In the genomic region with DNA sequence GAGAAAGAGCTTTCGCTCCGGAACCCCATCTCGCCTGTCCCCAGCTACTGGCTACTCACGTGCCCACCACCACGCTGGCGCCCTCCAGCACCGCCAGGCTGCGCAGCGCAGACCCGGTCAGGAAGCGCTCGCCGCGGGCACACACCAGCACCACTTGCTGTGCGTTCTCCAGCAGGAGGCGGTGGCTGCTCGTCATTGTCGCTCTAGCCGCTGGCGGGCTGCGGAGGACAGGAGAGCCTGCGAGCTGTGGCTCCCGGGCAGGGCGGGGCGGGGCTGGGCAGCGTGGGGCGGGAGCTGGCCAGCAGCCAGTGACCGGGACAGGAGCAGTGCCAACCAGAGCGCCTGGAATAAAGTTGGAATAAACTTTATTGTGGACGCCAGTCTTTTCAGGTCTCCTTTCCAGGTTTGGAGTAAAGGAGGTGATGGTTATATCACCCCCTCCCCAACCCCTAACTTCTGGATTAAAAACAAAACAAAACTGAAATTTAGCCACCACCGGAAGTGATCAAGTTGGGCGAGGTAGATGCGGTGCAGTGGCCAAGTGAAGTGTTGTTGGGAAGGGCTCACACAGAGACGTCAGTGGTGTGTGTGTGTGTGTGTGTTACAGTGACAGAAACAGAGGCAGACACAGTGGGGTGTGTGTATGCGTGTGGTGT, we compare ENCODE assay signal across 8 mouse cellular contexts. TPM values are rescaled to one million over a fixed set of nuclear protein-coding genes. Genes with fewer than 3 reads are reported as not detected.
DNase-seq lines count a peak whose midpoint lies in the region; ATAC-seq lines count a peak whose summit lies in the region.

A gene (minus strand): TSS at position 259 of the 656 bp plus-strand sequence.

- peak within 1 kb of the TSS; percentile 69 for H3K4me2 ChIP-seq in heart, embryonic 14.5 days (ENCODE audit: low read length)
- peak within 1 kb of the TSS; percentile 72 for H3K4me2 ChIP-seq in liver, embryonic 15.5 days
- H3K4me2 ChIP-seq in neural tube, embryonic 11.5 days (ENCODE audit: low read depth), result peak within 1 kb of the TSS; percentile 67
- H3K4me2 ChIP-seq in stomach, embryonic 16.5 days (ENCODE audit: low read depth, low read length), result peak within 1 kb of the TSS; percentile 72

- 0 out of 2 replicates have a peak, but pooled peaks cover 3% of the 10 kb centered on the region for H3K4me1 ChIP-seq in brown adipose tissue, adult 24 weeks (ENCODE audit: control insufficient read depth, insufficient read depth, insufficient read length, low read length)
- peaks cover 3 to 7% of the 10 kb centered on the region in 2 experiments; a peak in 3 of 4 replicates for H3K4me1 ChIP-seq in heart, embryonic 14.5 days (ENCODE audit: control insufficient read depth in 2 of 2, insufficient read depth in 2 of 2, low read length in 2 of 2)
- peaks cover 15% of the 10 kb centered on the region for H3K4me1 ChIP-seq in liver, embryonic 15.5 days (replicated peaks)
- no peaks in the 10 kb centered on the region for H3K4me1 ChIP-seq in neural tube, embryonic 11.5 days (ENCODE audit: control insufficient read depth, insufficient read depth, low read length)
- peaks cover 8% of the 10 kb centered on the region for H3K4me1 ChIP-seq in stomach, embryonic 16.5 days (ENCODE audit: control insufficient read depth, insufficient read depth, low read length)

- peak; percentile 89 for DNase-seq in CD4-positive helper T cell, adult 2 months (ENCODE audit: low read depth, low spot score)
- DNase-seq in fibroblast of lung, adult 2 months (ENCODE audit: low read depth), result peak; percentile 23
- DNase-seq in kidney, postnatal 10 days, result peak; percentile 91
- DNase-seq in neural tube, embryonic 11.5 days (ENCODE audit: low spot score), result peak; percentile 87

- WGBS in heart, embryonic 14.5 days, result 3% methylated on average over 35 of the region's 35 CpGs
- 2% methylated on average over 35 of the region's 35 CpGs for WGBS in liver, embryonic 15.5 days (ENCODE audit: insufficient replicate concordance)
- WGBS in neural tube, embryonic 11.5 days, result 6% methylated on average over 35 of the region's 35 CpGs
- 2% methylated on average over 35 of the region's 35 CpGs for WGBS in stomach, embryonic 16.5 days

- peak within 1 kb of the TSS; percentile 47 for H3K4me3 ChIP-seq in brown adipose tissue, adult 24 weeks (ENCODE audit: insufficient read depth, low read depth, low read length)
- peak within 1 kb of the TSS; percentile 36 to 38 for H3K4me3 ChIP-seq in heart, embryonic 14.5 days (ENCODE audit: control insufficient read depth in 1 of 2, insufficient read depth in 1 of 2, low read depth in 1 of 2, low read length in 2 of 2)
- peak within 1 kb of the TSS; percentile 53 for H3K4me3 ChIP-seq in liver, embryonic 15.5 days (replicated peaks)
- peak within 1 kb of the TSS; percentile 29 for H3K4me3 ChIP-seq in neural tube, embryonic 11.5 days (ENCODE audit: low read depth, low read length)
- H3K4me3 ChIP-seq in stomach, embryonic 16.5 days (replicated peaks; ENCODE audit: low read length), result peak within 1 kb of the TSS; percentile 48

- no peaks in the 10 kb centered on the region for H3K36me3 ChIP-seq in heart, embryonic 14.5 days (ENCODE audit: control insufficient read depth, insufficient read depth, low read length)
- H3K36me3 ChIP-seq in liver, embryonic 15.5 days (replicated peaks), result no peaks in the 10 kb centered on the region
- no peaks in the 10 kb centered on the region for H3K36me3 ChIP-seq in neural tube, embryonic 11.5 days (ENCODE audit: control insufficient read depth, insufficient read depth, low read length)
- no peaks in the 10 kb centered on the region for H3K36me3 ChIP-seq in stomach, embryonic 16.5 days (ENCODE audit: control insufficient read depth, insufficient read depth, low read length)

- H3K9me3 ChIP-seq in heart, embryonic 14.5 days (ENCODE audit: control insufficient read depth, low read length), result no peaks in the 10 kb centered on the region
- no peaks in the 10 kb centered on the region for H3K9me3 ChIP-seq in liver, embryonic 15.5 days (replicated peaks)
- no peaks in the 10 kb centered on the region for H3K9me3 ChIP-seq in neural tube, embryonic 11.5 days (ENCODE audit: control insufficient read depth, low read length)
- H3K9me3 ChIP-seq in stomach, embryonic 16.5 days (replicated peaks; ENCODE audit: control insufficient read depth, low read length), result no peaks in the 10 kb centered on the region

- peaks cover 24% of the 10 kb centered on the region; the same call in 1 of the 2 replicates for H3K27me3 ChIP-seq in heart, embryonic 14.5 days (ENCODE audit: control insufficient read depth, insufficient read depth, low read length)
- peaks cover 30% of the 10 kb centered on the region for H3K27me3 ChIP-seq in liver, embryonic 15.5 days
- H3K27me3 ChIP-seq in neural tube, embryonic 11.5 days (ENCODE audit: control insufficient read depth, insufficient read depth, low read length), result 0 out of 2 replicates have a peak, but pooled peaks cover 5% of the 10 kb centered on the region
- H3K27me3 ChIP-seq in stomach, embryonic 16.5 days (ENCODE audit: control insufficient read depth, insufficient read depth, low read length), result no peaks in the 10 kb centered on the region; the same call in 1 of the 2 replicates

- H3K27ac ChIP-seq in brown adipose tissue, adult 24 weeks (replicated peaks; ENCODE audit: low read depth, low read length), result no peak within 1 kb of the TSS
- no peak within 1 kb of the TSS for H3K27ac ChIP-seq in heart, embryonic 14.5 days (replicated peaks in 1 of 2; ENCODE audit: control insufficient read depth in 1 of 2, insufficient read depth in 1 of 2, low read depth in 2 of 2, low read length in 2 of 2)
- H3K27ac ChIP-seq in liver, embryonic 15.5 days (replicated peaks), result peak within 1 kb of the TSS; percentile 53
- H3K27ac ChIP-seq in neural tube, embryonic 11.5 days (ENCODE audit: low read depth, low read length), result no peak within 1 kb of the TSS
- no peak within 1 kb of the TSS for H3K27ac ChIP-seq in stomach, embryonic 16.5 days (ENCODE audit: low read length)

- H3K9ac ChIP-seq in heart, embryonic 14.5 days (ENCODE audit: low read length), result peak within 1 kb of the TSS; percentile 42
- peak within 1 kb of the TSS; percentile 40 for H3K9ac ChIP-seq in liver, embryonic 15.5 days
- H3K9ac ChIP-seq in neural tube, embryonic 11.5 days (ENCODE audit: low read length), result peak within 1 kb of the TSS; percentile 18; the same call in 1 of the 2 replicates
- peak within 1 kb of the TSS; percentile 61 for H3K9ac ChIP-seq in stomach, embryonic 16.5 days (ENCODE audit: low read length)

- ATAC-seq in heart, embryonic 14.5 days (ENCODE audit: insufficient number of reproducible peaks, insufficient read depth, low FRiP score, low read depth), result peak; percentile 90
- peak; percentile 76 for ATAC-seq in liver, embryonic 15.5 days (ENCODE audit: insufficient read depth)
- peak; percentile 96 for ATAC-seq in neural tube, embryonic 11.5 days (ENCODE audit: insufficient read depth, low FRiP score, low TSS enrichment)
- peak; percentile 95 for ATAC-seq in stomach, embryonic 16.5 days (ENCODE audit: insufficient read depth, low FRiP score)

RNA-seq across cellular contexts. Expression of the gene that starts here (rescaled TPM):
- polyA plus RNA-seq in brown adipose tissue, adult 24 weeks (2012; ENCODE audit: insufficient read depth, insufficient read length, missing spikeins), result not detected in 2 replicates
- polyA plus RNA-seq in heart, embryonic 14.5 days (2014; fragmentation: Nextera tagmentation; extraction: Ambion mirVana), result 0.14 and 0.42 TPM in 2 replicates
- 15.6 and 18.4 TPM in 2 replicates for polyA plus RNA-seq in liver, embryonic 15.5 days (2015; fragmentation: Nextera tagmentation; extraction: Ambion mirVana)
- 0.12 TPM in 1 of 2 replicates, not detected in the other for polyA plus RNA-seq in neural tube, embryonic 11.5 days (2014; fragmentation: Nextera tagmentation; extraction: Ambion mirVana)
- polyA plus RNA-seq in stomach, embryonic 16.5 days (2015; fragmentation: Nextera tagmentation; extraction: Ambion mirVana), result 1.3 and 1.7 TPM in 2 replicates

Comparison
In these comparisons a context has a peak if more than half of its experiments do, and no peak if none do; other contexts are left out.
1. Peak in ATAC-seq, H3K4me3 ChIP-seq, H3K9ac ChIP-seq and H3K4me2 ChIP-seq in heart, embryonic 14.5 days; RNA of the gene not detected or under 1 TPM.
2. Peak in DNase-seq, ATAC-seq, H3K4me3 ChIP-seq, H3K9ac ChIP-seq and H3K4me2 ChIP-seq in neural tube, embryonic 11.5 days; RNA of the gene not detected or under 1 TPM.
3. DNase-seq: peak in every context shown above with its lines; median percentile 91 in kidney, postnatal 10 days; 89 in CD4-positive helper T cell, adult 2 months; 87 in neural tube, embryonic 11.5 days; 23 in fibroblast of lung, adult 2 months.